Mouse (Mus musculus) heart, embryonic 13.5 days (tissue): Measurements from ENCODE around the gene Dnah7a. TPM values are rescaled to one million over a fixed set of nuclear protein-coding genes. Genes with fewer than 3 reads are reported as not detected.
"Not testable (repeated sequence)": the region's sequence is repeated elsewhere in the genome, so short reads cannot be mapped to it uniquely, and the experiment has no call there.

Source experiments
- ATAC-seq: fragments of 200-750 bp; cut with Nextera tagmentation; 2 replicates; pipeline ENCODE4 v1.8.0; 2017; ENCODE audit warnings: moderate TSS enrichment; ENCODE audit not compliant: insufficient number of reproducible peaks, low FRiP score, low TSS enrichment; ENCODE audit errors: extremely low read depth
- H3K27ac ChIP-seq: fragments of 300-500 bp; sonication (generic); replicated peaks from 2 replicates; pipeline ENCODE4 v1.5.1; 2015; ENCODE audit warnings: moderate library complexity, mild to moderate bottlenecking, inconsistent platforms
- H3K27me3 ChIP-seq: fragments of 300-500 bp; sonication (generic); replicated peaks from 2 replicates; pipeline ENCODE4 v1.6.1; 2015; ENCODE audit warnings: mild to moderate bottlenecking, inconsistent platforms
- H3K36me3 ChIP-seq: fragments of 300-500 bp; sonication (generic); 2 replicates; pipeline ENCODE4 v1.6.1; 2015; ENCODE audit warnings: mild to moderate bottlenecking, inconsistent platforms
- H3K4me1 ChIP-seq: fragments of 300-500 bp; sonication (generic); 2 replicates; pipeline ENCODE4 v1.6.1; 2015; ENCODE audit warnings: inconsistent platforms
- H3K4me2 ChIP-seq: fragments of 300-500 bp; sonication (generic); 2 replicates; pipeline ENCODE4 v1.6.1; 2015; ENCODE audit warnings: inconsistent platforms, mild to moderate bottlenecking, moderate library complexity
- H3K4me3 ChIP-seq: fragments of 300-500 bp; sonication (generic); 2 replicates; pipeline ENCODE4 v1.5.1; 2015; ENCODE audit warnings: moderate library complexity, mild to moderate bottlenecking, inconsistent platforms
- H3K9ac ChIP-seq: fragments of 300-500 bp; sonication (generic); 2 replicates; pipeline ENCODE4 v1.6.1; 2015; ENCODE audit warnings: inconsistent platforms, mild to moderate bottlenecking, moderate library complexity
- H3K9me3 ChIP-seq: fragments of 300-500 bp; sonication (generic); 2 replicates; pipeline ENCODE4 v1.6.1; 2016; ENCODE audit warnings: inconsistent platforms
- WGBS: fragments of 180-500 bp; shearing (Covaris S2); methylation state at CpG from one replicate; pipeline ENCODE4 v1.1.7; 2015; ENCODE audit warnings: mixed read lengths; 5-methylcytosine and 5-hydroxymethylcytosine counted together
- polyA plus RNA-seq: library from polyadenylated mRNA; unstranded; fragments of >200 nt; fragmentation: Nextera tagmentation; extraction: Ambion mirVana; gene quantifications from 2 replicates; pipeline ENCODE4 v1.2.1, GENCODE M21; 2015

Gene Dnah7a
- 0.41 and 0.82 TPM in 2 replicates for polyA plus RNA-seq

GRCm38 (mm10) chr1:53706431-53707361 is at the start of gene Dnah7a:
TSS of gene Dnah7a (minus strand) at chr1:53706784.
- peak within 1 kb of the TSS; percentile 90 for H3K4me2 ChIP-seq
- ATAC-seq: no peak
- no peaks in the 10 kb centered on the region for H3K36me3 ChIP-seq
- no peak within 1 kb of the TSS for H3K27ac ChIP-seq
- no peaks in the 10 kb centered on the region for H3K9me3 ChIP-seq
- H3K27me3 ChIP-seq: no peaks in the 10 kb centered on the region
- peak within 1 kb of the TSS; percentile 59 for H3K4me3 ChIP-seq
- WGBS: 13% methylated on average over 42 of the region's 42 CpGs
- no peaks in the 10 kb centered on the region for H3K4me1 ChIP-seq
- H3K9ac ChIP-seq: peak within 1 kb of the TSS; percentile 71

- H3K36me3 ChIP-seq: peaks cover 19% of the 10 kb centered on the region
- 92% methylated on average over 2 of the region's 2 CpGs for WGBS
- ATAC-seq, H3K4me3 ChIP-seq, H3K27me3 ChIP-seq, H3K27ac ChIP-seq, H3K9ac ChIP-seq, H3K9me3 ChIP-seq, H3K4me2 ChIP-seq, H3K4me1 ChIP-seq: not testable (repeated sequence)
Measured at GRCm38 (mm10) chr1:53753501-53753900, 46.9 kb upstream of the Dnah7a start.

GRCm38 (mm10) chr1:53751144-53751543 is 44.6 kb upstream of the Dnah7a start:
- no peak overlapping the region for H3K27ac ChIP-seq
- H3K36me3 ChIP-seq: peaks cover 3% of the 10 kb centered on the region; the same call in 1 of the 2 replicates
- H3K4me2 ChIP-seq: no peak overlapping the region
- no peaks in the 10 kb centered on the region for H3K27me3 ChIP-seq
- H3K4me1 ChIP-seq: no peaks in the 10 kb centered on the region
- no peaks in the 10 kb centered on the region for H3K9me3 ChIP-seq
- H3K4me3 ChIP-seq: no peak overlapping the region
- ATAC-seq: no peak
- WGBS: 73% methylated on average over 1 of the region's 1 CpGs
- H3K9ac ChIP-seq: no peak overlapping the region

GRCm38 (mm10) chr1:53750697-53751096 is 44.1 kb upstream of the Dnah7a start:
- H3K9ac ChIP-seq, H3K27me3 ChIP-seq, H3K36me3 ChIP-seq, H3K4me3 ChIP-seq, ATAC-seq, H3K4me1 ChIP-seq, H3K4me2 ChIP-seq, H3K9me3 ChIP-seq, H3K27ac ChIP-seq: not testable (repeated sequence)
- WGBS: 77% methylated on average over 7 of the region's 7 CpGs

GRCm38 (mm10) chr1:53749881-53750385 is 43.3 kb upstream of the Dnah7a start:
- H3K36me3 ChIP-seq, H3K4me1 ChIP-seq, H3K9ac ChIP-seq, H3K4me2 ChIP-seq, ATAC-seq, H3K9me3 ChIP-seq, H3K27me3 ChIP-seq, H3K27ac ChIP-seq, H3K4me3 ChIP-seq: not testable (repeated sequence)
- WGBS: 85% methylated on average over 1 of the region's 1 CpGs

GRCm38 (mm10) chr1:53748571-53748970 is 42.0 kb upstream of the Dnah7a start:
- Histone ChIP-seq H3K27ac (no peak overlapping the region), H3K9ac (no peak overlapping the region), H3K4me3 (no peak overlapping the region), H3K36me3 (no peaks in the 10 kb centered on the region), H3K9me3 (no peaks in the 10 kb centered on the region), H3K4me2 (no peak overlapping the region), H3K27me3 (no peaks in the 10 kb centered on the region), H3K4me1 (no peaks in the 10 kb centered on the region)
- 45% methylated on average over 8 of the region's 11 CpGs for WGBS
- no peak for ATAC-seq

- Histone ChIP-seq H3K27me3 (no peaks in the 10 kb centered on the region), H3K27ac (no peak overlapping the region), H3K4me1 (no peaks in the 10 kb centered on the region), H3K4me2 (no peak overlapping the region), H3K36me3 (no peaks in the 10 kb centered on the region), H3K9ac (no peak overlapping the region), H3K9me3 (no peaks in the 10 kb centered on the region), H3K4me3 (no peak overlapping the region)
- WGBS: 71% methylated on average over 5 of the region's 5 CpGs
- ATAC-seq: no peak
Measured at GRCm38 (mm10) chr1:53746001-53746400, 39.4 kb upstream of the Dnah7a start.

- Histone ChIP-seq H3K4me1 (no peaks in the 10 kb centered on the region), H3K27ac (no peak overlapping the region), H3K4me3 (no peak overlapping the region), H3K27me3 (no peaks in the 10 kb centered on the region), H3K4me2 (no peak overlapping the region), H3K36me3 (no peaks in the 10 kb centered on the region), H3K9me3 (no peaks in the 10 kb centered on the region), H3K9ac (no peak overlapping the region)
- 62% methylated on average over 3 of the region's 3 CpGs for WGBS
- no peak for ATAC-seq
Measured at GRCm38 (mm10) chr1:53741742-53742458, 35.3 kb upstream of the Dnah7a start.

- no peak overlapping the region for H3K9ac ChIP-seq
- no peak overlapping the region for H3K4me2 ChIP-seq
- H3K9me3 ChIP-seq: no peaks in the 10 kb centered on the region
- no peaks in the 10 kb centered on the region for H3K4me1 ChIP-seq
- WGBS: 83% methylated on average over 4 of the region's 4 CpGs
- H3K4me3 ChIP-seq: no peak overlapping the region
- no peaks in the 10 kb centered on the region for H3K36me3 ChIP-seq
- H3K27ac ChIP-seq: no peak overlapping the region
- H3K27me3 ChIP-seq: no peaks in the 10 kb centered on the region
- ATAC-seq: no peak
Measured at GRCm38 (mm10) chr1:53740777-53741336, 34.3 kb upstream of the Dnah7a start.

GRCm38 (mm10) chr1:53740077-53740776 is 33.6 kb upstream of the Dnah7a start:
- H3K4me2 ChIP-seq, H3K4me1 ChIP-seq, H3K9ac ChIP-seq, H3K27me3 ChIP-seq, H3K9me3 ChIP-seq, H3K27ac ChIP-seq, ATAC-seq, H3K4me3 ChIP-seq, H3K36me3 ChIP-seq: not testable (repeated sequence)
- WGBS: 78% methylated on average over 3 of the region's 4 CpGs

GRCm38 (mm10) chr1:53736583-53736982 is 30.0 kb upstream of the Dnah7a start:
- WGBS: 83% methylated on average over 3 of the region's 3 CpGs
- H3K36me3 ChIP-seq: no peaks in the 10 kb centered on the region

More at GRCm38 (mm10) chr1:53736583-53736982, 30.0 kb upstream of the Dnah7a start:
- H3K4me3 ChIP-seq: no peak overlapping the region
- H3K4me1 ChIP-seq: no peaks in the 10 kb centered on the region
- no peak for ATAC-seq
- H3K9ac ChIP-seq: no peak overlapping the region
- no peaks in the 10 kb centered on the region for H3K27me3 ChIP-seq
- H3K4me2 ChIP-seq: no peak overlapping the region
- no peaks in the 10 kb centered on the region for H3K9me3 ChIP-seq
- no peak overlapping the region for H3K27ac ChIP-seq
